Mouse (Mus musculus) embryonic facial prominence, embryonic 15.5 days (tissue): Measurements from ENCODE around the gene Sgf29. TPM values are rescaled to one million over a fixed set of nuclear protein-coding genes. Genes with fewer than 3 reads are reported as not detected.

Experiments used
- ATAC-seq: fragments of 200-750 bp; cut with Nextera tagmentation; 2 replicates; pipeline ENCODE4 v1.8.0; 2017; ENCODE audit warnings: low read depth, moderate TSS enrichment; ENCODE audit not compliant: insufficient number of reproducible peaks, low FRiP score, low TSS enrichment
- H3K27ac ChIP-seq: fragments of 300-500 bp; sonication (generic); replicated peaks from 2 replicates; pipeline ENCODE4 v1.5.1; 2015; ENCODE audit warnings: mild to moderate bottlenecking, inconsistent platforms
- H3K27me3 ChIP-seq: fragments of 300-500 bp; sonication (generic); 2 replicates; pipeline ENCODE4 v1.6.1; 2015; ENCODE audit warnings: inconsistent platforms
- H3K36me3 ChIP-seq: fragments of 300-500 bp; sonication (generic); 2 replicates; pipeline ENCODE4 v1.6.1; 2015; ENCODE audit warnings: mild to moderate bottlenecking, inconsistent platforms
- H3K4me1 ChIP-seq: fragments of 300-500 bp; sonication (generic); 2 replicates; pipeline ENCODE4 v1.6.1; 2015; ENCODE audit warnings: inconsistent platforms
- H3K4me2 ChIP-seq: fragments of 300-500 bp; sonication (generic); replicated peaks from 2 replicates; pipeline ENCODE4 v1.6.1; 2015; ENCODE audit warnings: mild to moderate bottlenecking, inconsistent platforms
- H3K4me3 ChIP-seq: fragments of 300-500 bp; sonication (generic); replicated peaks from 2 replicates; pipeline ENCODE4 v1.5.1; 2015; ENCODE audit warnings: mild to moderate bottlenecking, inconsistent platforms
- H3K9ac ChIP-seq: fragments of 300-500 bp; sonication (generic); 2 replicates; pipeline ENCODE4 v1.6.1; 2015; ENCODE audit warnings: inconsistent platforms
- H3K9me3 ChIP-seq: fragments of 300-500 bp; sonication (generic); replicated peaks from 2 replicates; pipeline ENCODE4 v1.6.1; 2016; ENCODE audit warnings: inconsistent platforms
- WGBS: fragments of 180-500 bp; shearing (Covaris S2); methylation state at CpG from one replicate; pipeline ENCODE4 v1.1.7; 2015; 5-methylcytosine and 5-hydroxymethylcytosine counted together
- polyA plus RNA-seq: library from polyadenylated mRNA; unstranded; fragments of >200 nt; fragmentation: Nextera tagmentation; extraction: Ambion mirVana; gene quantifications from 2 replicates; pipeline ENCODE4 v1.2.1, GENCODE M21; 2015

Sgf29 gene
- polyA plus RNA-seq, 1 experiment from 2014 or later, result 43.4 TPM

- no peak overlapping the region for H3K4me3 ChIP-seq
- WGBS, result 92% methylated on average over 8 of the region's 8 CpGs
- no peak overlapping the region for H3K9ac ChIP-seq
- no peaks in the 10 kb centered on the region for H3K27me3 ChIP-seq
- ATAC-seq, result no peak
- H3K36me3 ChIP-seq, result peaks cover 6% of the 10 kb centered on the region; the same call in 1 of the 2 replicates
- H3K4me2 ChIP-seq, result no peak overlapping the region
- no peak overlapping the region for H3K27ac ChIP-seq
- H3K4me1 ChIP-seq, result peaks cover 29% of the 10 kb centered on the region
- H3K9me3 ChIP-seq, result no peaks in the 10 kb centered on the region
Measured at GRCm38 (mm10) chr7:126697838-126698237, 48.7 kb downstream of the Sgf29 start.

GRCm38 (mm10) chr7:126700063-126701015, 51.2 kb downstream of the Sgf29 start:
- no peak overlapping the region for H3K27ac ChIP-seq
- 0 out of 2 replicates have a peak, but pooled peaks cover 10% of the 10 kb centered on the region for H3K27me3 ChIP-seq
- no peaks in the 10 kb centered on the region for H3K9me3 ChIP-seq
- peaks cover 30% of the 10 kb centered on the region for H3K4me1 ChIP-seq
- no peak overlapping the region for H3K4me3 ChIP-seq
- WGBS, result 80% methylated on average over 25 of the region's 25 CpGs
- H3K9ac ChIP-seq, result no peak overlapping the region
- ATAC-seq, result no peak
- peaks cover 6% of the 10 kb centered on the region; the same call in 1 of the 2 replicates for H3K36me3 ChIP-seq
- 0 out of 2 replicates have a peak overlapping the region, but pooled peaks have one; percentile 33 for H3K4me2 ChIP-seq

- under 1% methylated on average over 11 of the region's 11 CpGs for WGBS
Measured at GRCm38 (mm10) chr7:126701070-126701469, 52.0 kb downstream of the Sgf29 start.

GRCm38 (mm10) chr7:126701559-126702357, 52.6 kb downstream of the Sgf29 start:
- H3K27ac ChIP-seq, result no peak overlapping the region
- H3K9me3 ChIP-seq, result no peaks in the 10 kb centered on the region
- H3K4me2 ChIP-seq, result peak overlapping the region; percentile 33; the same call in 1 of the 2 replicates
- H3K4me1 ChIP-seq, result peaks cover 24% of the 10 kb centered on the region
- WGBS, result 57% methylated on average over 24 of the region's 24 CpGs
- peaks cover 18% of the 10 kb centered on the region; the same call in 1 of the 2 replicates for H3K27me3 ChIP-seq
- H3K4me3 ChIP-seq, result no peak overlapping the region
- H3K36me3 ChIP-seq, result peaks cover 5% of the 10 kb centered on the region; the same call in 1 of the 2 replicates
- no peak for ATAC-seq
- no peak overlapping the region for H3K9ac ChIP-seq

More at GRCm38 (mm10) chr7:126701070-126701469, 52.0 kb downstream of the Sgf29 start:
- Histone ChIP-seq H3K9me3 (no peaks in the 10 kb centered on the region), H3K4me2 (peak overlapping the region; percentile 33; the same call in 1 of the 2 replicates), H3K4me3 (no peak overlapping the region), H3K27me3 (peaks cover 18% of the 10 kb centered on the region; the same call in 1 of the 2 replicates), H3K9ac (no peak overlapping the region), H3K27ac (no peak overlapping the region), H3K4me1 (peaks cover 30% of the 10 kb centered on the region), H3K36me3 (peaks cover 6% of the 10 kb centered on the region; the same call in 1 of the 2 replicates)
- no peak for ATAC-seq

- Histone ChIP-seq H3K27me3 (peaks cover 18% of the 10 kb centered on the region; the same call in 1 of the 2 replicates), H3K4me2 (no peak overlapping the region), H3K36me3 (peaks cover 3% of the 10 kb centered on the region; the same call in 1 of the 2 replicates), H3K9me3 (no peaks in the 10 kb centered on the region), H3K4me1 (peaks cover 20% of the 10 kb centered on the region), H3K27ac (no peak overlapping the region), H3K9ac (no peak overlapping the region), H3K4me3 (no peak overlapping the region)
- ATAC-seq, result no peak
- WGBS, result 78% methylated on average over 6 of the region's 6 CpGs
Measured at GRCm38 (mm10) chr7:126702358-126702757, 53.2 kb downstream of the Sgf29 start.

GRCm38 (mm10) chr7:126702861-126703756, 54.0 kb downstream of the Sgf29 start:
- peak overlapping the region; percentile 41 for H3K4me3 ChIP-seq
- H3K4me1 ChIP-seq, result peaks cover 20% of the 10 kb centered on the region
- H3K9ac ChIP-seq, result no peak overlapping the region
- WGBS, result 84% methylated on average over 12 of the region's 12 CpGs
- no peaks in the 10 kb centered on the region for H3K36me3 ChIP-seq
- H3K9me3 ChIP-seq, result no peaks in the 10 kb centered on the region
- peaks cover 18% of the 10 kb centered on the region; the same call in 1 of the 2 replicates for H3K27me3 ChIP-seq
- ATAC-seq, result no peak
- H3K4me2 ChIP-seq, result peak overlapping the region; percentile 88; the same call in 1 of the 2 replicates
- no peak overlapping the region for H3K27ac ChIP-seq

- Histone ChIP-seq H3K9ac (0 out of 2 replicates have a peak overlapping the region, but pooled peaks have one; percentile 21), H3K4me3 (peak overlapping the region; percentile 41), H3K4me2 (peak overlapping the region; percentile 88), H3K27ac (no peak overlapping the region), H3K27me3 (peaks cover 18% of the 10 kb centered on the region; the same call in 1 of the 2 replicates), H3K36me3 (no peaks in the 10 kb centered on the region), H3K9me3 (no peaks in the 10 kb centered on the region), H3K4me1 (peaks cover 20% of the 10 kb centered on the region)
- no peak for ATAC-seq
- 11% methylated on average over 7 of the region's 7 CpGs for WGBS
Measured at GRCm38 (mm10) chr7:126703757-126704077, 54.6 kb downstream of the Sgf29 start.

- peak overlapping the region; percentile 88 for H3K4me2 ChIP-seq
- no peaks in the 10 kb centered on the region for H3K36me3 ChIP-seq
- H3K27ac ChIP-seq, result no peak overlapping the region
- ATAC-seq, result peak; percentile 59; the same call in 1 of the 2 replicates
- 1% methylated on average over 39 of the region's 39 CpGs for WGBS
- peak overlapping the region; percentile 41 for H3K4me3 ChIP-seq
- no peaks in the 10 kb centered on the region for H3K9me3 ChIP-seq
- peak overlapping the region; percentile 21 for H3K9ac ChIP-seq
- peaks cover 20% of the 10 kb centered on the region for H3K4me1 ChIP-seq
- H3K27me3 ChIP-seq, result peaks cover 18% of the 10 kb centered on the region; the same call in 1 of the 2 replicates
Measured at GRCm38 (mm10) chr7:126704121-126704980, 55.2 kb downstream of the Sgf29 start.

- Histone ChIP-seq H3K27me3 (peaks cover 18% of the 10 kb centered on the region; the same call in 1 of the 2 replicates), H3K27ac (no peak within 1 kb of the TSS), H3K4me1 (peaks cover 14% of the 10 kb centered on the region), H3K9me3 (no peaks in the 10 kb centered on the region), H3K4me2 (no peak within 1 kb of the TSS), H3K4me3 (no peak within 1 kb of the TSS), H3K9ac (no peak within 1 kb of the TSS), H3K36me3 (no peaks in the 10 kb centered on the region)
- ATAC-seq, result no peak
- WGBS, result 86% methylated on average over 19 of the region's 19 CpGs
Measured at GRCm38 (mm10) chr7:126707442-126708174, 58.5 kb downstream of the Sgf29 start, which contains the start of gene Coro1a. Gene Coro1a (minus strand): TSS chr7:126707787.
